Mouse (Mus musculus) liver, embryonic 12.5 days (tissue): ENCODE data around the gene Tssk6. TPM values are rescaled to one million over a fixed set of nuclear protein-coding genes. Genes with fewer than 3 reads are reported as not detected.
A peak's percentile ranks its signal among the peaks of the same experiment; 100 is the strongest.
"Not testable (repeated sequence)": the region's sequence is repeated elsewhere in the genome, so short reads cannot be mapped to it uniquely, and the experiment has no call there.

ENCODE experiments used
- ATAC-seq: fragments of 200-750 bp; cut with Nextera tagmentation; 2 replicates; pipeline ENCODE4 v1.8.0; 2017; ENCODE audit warnings: moderate number of reproducible peaks, mild to moderate bottlenecking, moderate library complexity
- H3K27ac ChIP-seq: fragments of 300-500 bp; sonication (generic); 2 replicates; pipeline ENCODE4 v1.5.1; 2016; ENCODE audit warnings: mild to moderate bottlenecking
- H3K27me3 ChIP-seq: fragments of 300-500 bp; sonication (generic); replicated peaks from 2 replicates; pipeline ENCODE4 v1.6.1; 2016; ENCODE audit warnings: mild to moderate bottlenecking, moderate library complexity
- H3K36me3 ChIP-seq: fragments of 300-500 bp; sonication (generic); 2 replicates; pipeline ENCODE4 v1.6.1; 2016; ENCODE audit warnings: mild to moderate bottlenecking, moderate library complexity
- H3K4me1 ChIP-seq: fragments of 300-500 bp; sonication (generic); 2 replicates; pipeline ENCODE4 v1.6.1; 2016
- H3K4me2 ChIP-seq: fragments of 300-500 bp; sonication (generic); 2 replicates; pipeline ENCODE4 v1.6.1; 2016; ENCODE audit warnings: mild to moderate bottlenecking, moderate library complexity
- H3K4me3 ChIP-seq: fragments of 300-500 bp; sonication (generic); 2 replicates; pipeline ENCODE4 v1.5.1; 2016; ENCODE audit warnings: mild to moderate bottlenecking, moderate library complexity
- H3K9ac ChIP-seq: fragments of 300-500 bp; sonication (generic); 2 replicates; pipeline ENCODE4 v1.6.1; 2016; ENCODE audit warnings: mild to moderate bottlenecking, moderate library complexity
- H3K9me3 ChIP-seq: fragments of 300-500 bp; sonication (generic); replicated peaks from 2 replicates; pipeline ENCODE4 v1.6.1; 2016; ENCODE audit warnings: mild to moderate bottlenecking, moderate library complexity
- WGBS: fragments of 180-500 bp; shearing (Covaris S2); methylation state at CpG from one replicate; pipeline ENCODE4 v1.1.7; 2016; ENCODE audit not compliant: insufficient replicate concordance; 5-methylcytosine and 5-hydroxymethylcytosine counted together
- polyA plus RNA-seq: library from polyadenylated mRNA; unstranded; fragments of >200 nt; fragmentation: Nextera tagmentation; extraction: Ambion mirVana; gene quantifications from 2 replicates; pipeline ENCODE4 v1.2.1, GENCODE M21; 2016

Tssk6 gene
- polyA plus RNA-seq, 1 experiment from 2014 or later, result 3.8 TPM

DNA sequence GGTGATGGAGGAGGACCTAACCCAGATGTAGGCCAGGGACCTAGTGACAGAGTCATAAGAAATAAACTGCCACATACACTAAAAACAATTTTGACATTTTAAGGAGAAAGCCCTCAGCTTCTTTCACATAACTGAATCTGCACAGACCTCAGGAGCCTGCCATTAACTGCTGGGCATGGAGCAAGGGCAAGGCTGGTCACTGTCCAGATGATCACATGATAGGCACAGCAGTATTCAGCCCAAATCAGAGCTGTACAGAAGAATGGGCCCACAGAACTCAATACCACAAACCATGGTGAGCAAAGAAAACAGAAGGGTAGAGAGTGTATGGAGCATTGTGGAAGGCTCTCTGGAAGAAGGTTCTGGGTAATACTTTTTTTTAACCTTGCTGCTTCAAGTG lies 24.9 kb downstream of the Tssk6 start:
- peaks cover 52% of the 10 kb centered on the region for H3K4me1 ChIP-seq
- no peaks in the 10 kb centered on the region for H3K27me3 ChIP-seq
- no peak for ATAC-seq

DNA sequence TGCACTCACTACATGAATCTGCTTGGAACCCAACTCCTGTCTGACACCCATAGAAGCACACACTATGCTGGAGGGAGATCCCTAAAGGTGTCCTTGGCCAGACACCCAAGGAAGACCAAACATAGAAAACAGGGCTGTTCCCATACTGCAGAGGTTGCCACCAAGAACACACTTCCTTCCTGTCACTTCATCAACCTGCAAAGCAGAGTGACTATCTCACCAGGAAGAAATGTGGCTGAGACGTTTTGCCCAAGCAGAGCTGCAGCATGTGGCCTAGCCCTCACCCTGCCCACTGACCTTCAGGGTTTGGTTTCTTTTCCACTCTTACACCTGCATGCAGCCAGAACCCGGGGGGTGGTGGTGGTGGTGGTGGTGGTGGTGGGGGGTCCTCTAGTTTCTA lies 31.8 kb downstream of the Tssk6 start:
- Histone ChIP-seq H3K9me3 (no peaks in the 10 kb centered on the region), H3K27me3 (no peaks in the 10 kb centered on the region), H3K4me3 (no peak overlapping the region), H3K4me1 (peaks cover 52% of the 10 kb centered on the region), H3K9ac (no peak overlapping the region), H3K36me3 (peaks cover 73% of the 10 kb centered on the region), H3K4me2 (no peak overlapping the region), H3K27ac (no peak overlapping the region)
- WGBS, result 56% methylated on average over 2 of the region's 2 CpGs
- no peak for ATAC-seq

More for the DNA sequence above, 24.9 kb downstream of the Tssk6 start:
- no peaks in the 10 kb centered on the region for H3K9me3 ChIP-seq
- H3K36me3 ChIP-seq, result peaks cover 67% of the 10 kb centered on the region
- no peak overlapping the region for H3K9ac ChIP-seq
- H3K27ac ChIP-seq, result no peak overlapping the region
- no peak overlapping the region for H3K4me2 ChIP-seq
- no peak overlapping the region for H3K4me3 ChIP-seq

DNA sequence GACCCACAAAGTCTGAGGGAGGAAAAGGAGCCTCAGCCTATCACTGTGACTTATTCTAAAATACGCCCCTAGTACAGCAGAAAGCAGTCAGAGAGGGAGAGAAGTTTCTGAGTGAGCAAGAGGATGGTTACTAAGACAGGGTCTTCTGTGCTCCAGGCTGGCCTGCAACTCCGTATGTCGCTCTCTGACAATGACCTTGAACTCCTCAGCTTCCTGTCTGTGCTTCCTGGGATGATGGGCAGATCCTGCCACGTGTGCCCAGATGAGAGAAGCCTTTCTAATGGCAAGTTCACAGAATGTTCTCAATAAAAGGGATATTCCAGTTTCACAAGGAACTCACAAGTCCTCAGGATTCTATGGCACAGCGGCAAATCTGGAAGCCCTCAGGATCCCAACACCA lies 32.6 kb downstream of the Tssk6 start:
- H3K4me3 ChIP-seq, result no peak overlapping the region
- ATAC-seq, result no peak
- peaks cover 52% of the 10 kb centered on the region for H3K4me1 ChIP-seq
- H3K27ac ChIP-seq, result 0 out of 2 replicates have a peak overlapping the region, but pooled peaks have one; percentile 31
- H3K36me3 ChIP-seq, result peaks cover 71% of the 10 kb centered on the region
- no peak overlapping the region for H3K4me2 ChIP-seq
- 73% methylated on average over 5 of the region's 5 CpGs for WGBS
- no peaks in the 10 kb centered on the region for H3K9me3 ChIP-seq
- H3K27me3 ChIP-seq, result no peaks in the 10 kb centered on the region
- no peak overlapping the region for H3K9ac ChIP-seq

DNA sequence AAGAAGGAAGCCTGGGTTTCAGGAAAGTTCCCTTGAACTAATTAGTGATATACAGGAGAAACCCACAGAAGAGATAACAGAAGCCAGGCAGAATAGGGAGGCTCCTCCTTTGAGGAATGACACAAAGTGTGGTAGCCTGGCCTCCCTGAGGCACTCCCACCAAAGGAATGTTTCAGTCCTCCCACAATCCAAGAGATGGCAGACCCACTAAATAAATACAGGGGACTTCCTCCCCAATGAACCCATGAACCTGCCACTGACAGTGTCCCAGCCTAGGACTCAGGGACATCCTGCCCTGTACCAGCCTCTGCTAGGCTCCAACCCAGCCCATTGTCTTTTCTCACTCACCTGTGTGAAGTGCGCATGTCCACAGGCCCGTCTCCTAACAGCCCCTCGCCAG lies 33.4 kb downstream of the Tssk6 start:
- WGBS, result 88% methylated on average over 3 of the region's 3 CpGs
- H3K27ac ChIP-seq, result peak overlapping the region; percentile 45; the same call in 1 of the 2 replicates
- H3K4me1 ChIP-seq, result peaks cover 60% of the 10 kb centered on the region
- no peak for ATAC-seq
- H3K4me2 ChIP-seq, result no peak overlapping the region
- no peaks in the 10 kb centered on the region for H3K9me3 ChIP-seq
- no peaks in the 10 kb centered on the region for H3K27me3 ChIP-seq
- no peak overlapping the region for H3K4me3 ChIP-seq
- H3K36me3 ChIP-seq, result peaks cover 74% of the 10 kb centered on the region
- H3K9ac ChIP-seq, result no peak overlapping the region

DNA sequence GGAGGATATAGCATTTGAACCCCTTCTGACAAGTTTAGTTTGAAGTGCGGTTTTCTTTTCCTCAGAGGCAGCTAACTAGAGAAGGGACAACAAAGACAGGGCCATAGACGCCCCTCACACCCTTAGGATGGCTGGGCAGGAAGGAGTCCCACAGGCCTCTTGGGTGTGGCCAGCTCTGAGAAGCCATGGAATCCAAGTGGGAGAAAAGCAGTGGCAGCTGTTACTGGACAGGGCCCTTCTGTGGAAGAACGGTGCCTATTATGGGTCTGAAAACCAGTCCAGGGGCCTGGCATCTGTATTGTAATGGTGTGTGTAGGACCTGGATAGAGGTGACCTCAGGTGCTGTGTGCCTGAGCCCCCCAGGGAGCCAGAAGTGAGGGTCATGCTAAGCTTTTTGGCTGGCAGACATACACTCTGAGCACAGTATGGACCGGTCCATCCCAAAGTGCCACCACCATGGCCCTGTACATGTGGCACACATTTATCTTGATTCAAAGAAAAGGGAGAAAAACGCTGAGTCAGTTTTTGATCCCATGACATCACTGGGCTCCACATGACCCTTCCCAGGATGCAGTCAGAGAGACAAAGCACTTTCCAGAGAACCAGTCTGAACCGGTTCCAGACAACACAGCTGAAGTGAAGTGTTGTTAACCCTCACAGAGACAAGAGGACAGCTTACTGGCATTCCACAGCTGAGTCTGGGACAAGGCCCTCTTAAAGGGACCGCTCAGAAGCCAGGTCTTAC lies 34.2 kb downstream of the Tssk6 start:
- H3K36me3 ChIP-seq, result peaks cover 70% of the 10 kb centered on the region
- no peak overlapping the region for H3K4me3 ChIP-seq
- H3K4me2 ChIP-seq, result no peak overlapping the region
- no peaks in the 10 kb centered on the region for H3K9me3 ChIP-seq
- no peaks in the 10 kb centered on the region for H3K27me3 ChIP-seq
- no peak overlapping the region for H3K9ac ChIP-seq
- peak overlapping the region; percentile 11; the same call in 1 of the 2 replicates for H3K27ac ChIP-seq
- WGBS, result 72% methylated on average over 7 of the region's 7 CpGs
- peaks cover 68% of the 10 kb centered on the region for H3K4me1 ChIP-seq
- peak; percentile 20; the same call in 1 of the 2 replicates for ATAC-seq

DNA sequence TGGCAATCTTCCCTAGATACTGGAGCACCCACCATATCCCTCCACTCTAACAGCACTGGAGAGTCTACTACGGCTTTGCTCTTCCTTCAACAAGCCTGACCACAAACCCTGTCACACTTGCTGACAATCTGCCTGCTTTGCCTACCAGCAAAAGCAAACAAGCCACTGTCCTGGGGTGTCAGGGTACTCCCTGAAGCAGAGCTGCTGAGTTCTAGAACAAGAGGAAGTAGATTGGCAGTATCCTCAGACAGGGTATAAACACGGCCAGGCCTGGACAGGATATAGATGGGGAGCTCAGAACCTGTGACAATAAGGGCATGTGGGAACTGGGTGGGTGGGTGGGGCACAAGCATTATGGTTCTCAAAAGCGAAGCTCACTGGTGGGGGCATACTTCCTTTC lies 35.5 kb downstream of the Tssk6 start:
- Histone ChIP-seq H3K27ac (no peak overlapping the region), H3K27me3 (no peaks in the 10 kb centered on the region), H3K9me3 (no peaks in the 10 kb centered on the region), H3K9ac (no peak overlapping the region), H3K4me1 (peaks cover 76% of the 10 kb centered on the region), H3K36me3 (peaks cover 63% of the 10 kb centered on the region), H3K4me3 (no peak overlapping the region), H3K4me2 (no peak overlapping the region)
- ATAC-seq, result no peak
- whole genome bisulfite sequencing, result 57% methylated on average over 3 of the region's 3 CpGs

DNA sequence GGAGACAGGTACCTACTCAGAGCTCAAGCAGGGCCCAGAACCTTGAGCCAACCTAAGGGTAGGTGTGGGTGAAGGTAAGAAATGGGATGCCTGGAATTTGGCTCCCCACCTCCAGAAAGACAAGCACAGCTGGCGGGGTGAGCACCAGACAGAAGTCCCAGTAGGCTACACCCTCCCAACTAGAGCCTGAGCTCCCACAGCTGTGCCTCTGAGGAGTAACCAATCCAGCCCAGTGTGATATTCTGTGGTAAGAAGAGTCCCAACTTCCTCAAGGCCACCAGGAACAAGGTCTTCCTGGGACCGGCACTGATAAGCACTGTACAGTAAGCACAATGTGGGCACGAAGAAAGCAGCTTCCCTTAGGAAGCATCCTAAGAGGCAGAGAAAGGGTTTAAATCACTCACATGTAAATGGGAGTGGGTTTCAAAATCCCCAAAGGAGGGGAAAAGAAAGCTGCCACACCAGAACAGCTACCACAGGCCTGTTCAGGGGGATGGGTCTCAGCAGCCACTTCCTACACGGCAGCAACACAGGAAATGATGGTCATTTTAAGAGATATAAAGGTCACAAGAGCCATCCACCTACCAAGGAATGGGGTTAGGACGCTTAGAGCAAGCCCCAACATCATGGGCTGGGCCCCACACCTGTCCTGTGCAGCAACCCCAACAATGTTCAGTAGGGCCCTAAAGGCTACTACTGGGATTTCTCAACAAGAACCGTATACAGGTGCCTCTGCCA lies 36.4 kb downstream of the Tssk6 start:
- Histone ChIP-seq H3K9me3 (no peaks in the 10 kb centered on the region), H3K27me3 (no peaks in the 10 kb centered on the region), H3K27ac (peak overlapping the region; percentile 13; the same call in 1 of the 2 replicates), H3K9ac (no peak overlapping the region), H3K4me3 (no peak overlapping the region), H3K36me3 (peaks cover 57% of the 10 kb centered on the region), H3K4me2 (no peak overlapping the region), H3K4me1 (peaks cover 80% of the 10 kb centered on the region)
- ATAC-seq, result 0 out of 2 replicates have a peak, but pooled peaks have one; percentile 33
- whole genome bisulfite sequencing, result 36% methylated on average over 6 of the region's 6 CpGs

DNA sequence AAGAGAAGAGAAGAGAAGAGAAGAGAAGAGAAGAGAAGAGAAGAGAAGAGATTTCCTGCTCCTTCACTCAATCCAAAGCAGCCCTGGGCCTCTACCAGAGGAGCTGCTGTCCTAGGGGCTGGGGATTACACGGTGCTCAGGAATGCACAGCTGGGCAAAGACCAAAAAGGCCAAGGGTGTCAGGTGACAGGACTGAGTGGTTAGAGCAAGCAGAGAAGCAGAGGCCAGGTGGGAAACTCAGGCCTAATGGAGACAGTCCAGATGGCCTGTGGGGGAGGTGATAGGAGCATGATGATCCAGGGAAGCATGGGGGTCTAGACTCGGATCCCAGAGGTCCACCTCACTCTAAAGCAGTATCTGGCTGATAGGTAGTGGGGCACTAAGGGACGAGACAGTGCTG lies 37.6 kb downstream of the Tssk6 start:
- WGBS, result 35% methylated on average over 3 of the region's 3 CpGs
- Histone ChIP-seq H3K4me2 (no peak overlapping the region), H3K36me3 (peaks cover 47% of the 10 kb centered on the region), H3K27me3 (no peaks in the 10 kb centered on the region), H3K27ac (peak overlapping the region; percentile 39; the same call in 1 of the 2 replicates), H3K4me1 (peaks cover 88% of the 10 kb centered on the region), H3K9ac (no peak overlapping the region), H3K9me3 (no peaks in the 10 kb centered on the region), H3K4me3 (no peak overlapping the region)
- no peak for ATAC-seq

DNA sequence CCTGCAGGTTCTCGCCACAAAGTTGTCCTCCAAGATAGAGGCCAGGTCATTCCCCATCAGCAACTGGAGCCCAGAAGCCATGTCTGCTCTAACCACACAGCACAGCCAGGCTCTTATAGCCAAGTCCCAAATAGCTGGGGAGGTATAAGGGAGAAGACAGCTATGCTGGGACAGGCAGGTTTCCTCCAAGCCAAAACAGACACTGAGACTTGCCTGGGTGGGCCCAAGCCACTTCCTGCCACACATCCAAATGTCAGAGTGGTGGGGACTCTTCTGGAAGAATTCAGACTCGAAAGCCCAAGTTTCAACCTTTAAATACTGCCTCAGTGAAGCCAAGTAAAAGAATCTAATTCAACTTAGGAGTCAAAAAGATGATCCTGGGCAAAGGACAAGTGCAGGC lies 38.4 kb downstream of the Tssk6 start:
- peak overlapping the region; percentile 39; the same call in 1 of the 2 replicates for H3K27ac ChIP-seq
- H3K9ac ChIP-seq, result no peak overlapping the region
- no peak for ATAC-seq
- peaks cover 41% of the 10 kb centered on the region for H3K36me3 ChIP-seq
- H3K27me3 ChIP-seq, result no peaks in the 10 kb centered on the region
- H3K9me3 ChIP-seq, result no peaks in the 10 kb centered on the region
- H3K4me3 ChIP-seq, result no peak overlapping the region
- H3K4me2 ChIP-seq, result no peak overlapping the region
- peaks cover 86% of the 10 kb centered on the region for H3K4me1 ChIP-seq
- WGBS, result 38% methylated on average over 2 of the region's 2 CpGs

DNA sequence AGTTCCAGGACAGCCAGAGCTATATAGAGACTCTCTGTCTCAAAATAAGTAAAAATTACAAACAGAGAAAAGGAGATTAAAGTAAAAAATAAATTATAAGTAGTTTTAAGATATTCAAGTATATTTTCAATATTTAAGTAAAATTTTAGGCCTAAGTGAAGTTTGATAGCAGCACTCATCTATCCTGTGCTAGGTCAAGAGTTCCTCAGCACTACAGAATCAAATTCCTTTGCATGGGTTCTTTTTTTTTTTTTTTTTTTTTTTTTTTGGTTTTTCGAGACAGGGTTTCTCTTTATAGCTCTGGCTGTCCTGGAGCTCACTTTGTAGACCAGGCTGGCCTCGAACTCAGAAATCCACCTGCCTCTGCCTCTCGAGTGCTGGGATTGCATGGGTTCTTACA lies 40.5 kb downstream of the Tssk6 start:
- H3K36me3 ChIP-seq, result peaks cover 43% of the 10 kb centered on the region
- H3K27ac ChIP-seq, H3K4me2 ChIP-seq, H3K9me3 ChIP-seq, H3K9ac ChIP-seq, H3K4me3 ChIP-seq, H3K27me3 ChIP-seq, ATAC-seq: not testable (repeated sequence)
- H3K4me1 ChIP-seq, result peaks cover 66% of the 10 kb centered on the region
- WGBS, result 67% methylated on average over 3 of the region's 3 CpGs

DNA sequence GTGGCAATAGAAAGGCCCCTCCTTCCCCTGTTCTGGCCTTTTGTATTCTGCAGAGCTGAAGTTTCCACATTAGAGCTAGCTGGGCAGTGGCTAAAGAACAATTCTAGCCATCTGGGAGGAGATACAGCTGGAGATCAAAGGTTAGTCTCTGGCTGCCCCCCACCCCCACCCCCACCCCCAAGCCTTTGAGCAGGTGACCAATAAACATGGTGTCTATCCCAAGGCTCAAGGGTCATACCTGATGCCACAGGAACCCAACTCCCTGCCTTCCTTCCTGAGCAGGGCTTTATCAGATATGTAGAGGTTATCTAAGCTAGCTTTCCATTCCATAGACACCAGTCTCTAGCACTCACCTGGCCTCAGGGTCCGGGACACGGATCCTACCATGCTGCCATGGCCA lies 48.3 kb downstream of the Tssk6 start:
- Histone ChIP-seq H3K36me3 (peaks cover 50% of the 10 kb centered on the region), H3K4me3 (no peak overlapping the region), H3K27ac (0 out of 2 replicates have a peak overlapping the region, but pooled peaks have one; percentile 7), H3K9me3 (no peaks in the 10 kb centered on the region), H3K4me1 (peaks cover 34% of the 10 kb centered on the region), H3K27me3 (no peaks in the 10 kb centered on the region), H3K9ac (no peak overlapping the region), H3K4me2 (no peak overlapping the region)
- 85% methylated on average over 2 of the region's 2 CpGs for WGBS
- peak; percentile 33; the same call in 1 of the 2 replicates for ATAC-seq
